Mouse (Mus musculus): ENCODE results near the gene Dzip1l. TPM values are rescaled to one million over a fixed set of nuclear protein-coding genes. Genes with fewer than 3 reads are reported as not detected.

The Dzip1l gene
- polyA plus RNA-seq, 2 experiments = 0.38 to 0.39 TPM

- Histone ChIP-seq H3K4me3 (ENCODE audit: insufficient read depth in 1 of 2, low read depth in 2 of 2, low read length in 2 of 2) (no peak overlapping the region), H3K4me2 (ENCODE audit: low read depth) (no peak overlapping the region), H3K4me1 (replicated peaks; ENCODE audit: control insufficient read depth in 2 of 2, insufficient read depth in 2 of 2, low read length in 1 of 2) (no peaks in the 10 kb centered on the region), H3K9me3 (ENCODE audit: control insufficient read depth, low read length) (no peaks in the 10 kb centered on the region), H3K36me3 (replicated peaks; ENCODE audit: control insufficient read depth, insufficient read depth, low read depth) (no peaks in the 10 kb centered on the region), H3K9ac (replicated peaks) (no peak overlapping the region), H3K27me3 (ENCODE audit: control insufficient read depth, insufficient read depth, low read length) (no peaks in the 10 kb centered on the region), H3K27ac (no peak overlapping the region)
- DNase-seq (ENCODE audit: low read depth in 3 of 3, low spot score in 3 of 3) (no peak), ATAC-seq (ENCODE audit: insufficient read depth) (no peak)
- WGBS (ENCODE audit: insufficient replicate concordance) = 43% methylated on average over 7 of the region's 7 CpGs
- TF ChIP-seq EP300 (IDR thresholded peaks at IDR 0.05; ENCODE audit: low read depth) (no peak), CTCF (IDR thresholded peaks at IDR 0.05; ENCODE audit: low read depth) (no peak)
Measured at GRCm38 (mm10) chr9:99694961-99695360, 65.7 kb downstream of the Dzip1l start.

GRCm38 (mm10) chr9:99699752-99700389 is 70.6 kb downstream of the Dzip1l start:
- H3K4me2 ChIP-seq (ENCODE audit: low read depth) = no peak overlapping the region
- WGBS (ENCODE audit: insufficient replicate concordance) = 41% methylated on average over 2 of the region's 2 CpGs
- no peaks in the 10 kb centered on the region for H3K4me1 ChIP-seq (replicated peaks; ENCODE audit: control insufficient read depth in 2 of 2, insufficient read depth in 2 of 2, low read length in 1 of 2)
- no peak overlapping the region for H3K4me3 ChIP-seq (ENCODE audit: insufficient read depth in 1 of 2, low read depth in 2 of 2, low read length in 2 of 2)
- no peak overlapping the region for H3K27ac ChIP-seq
- H3K36me3 ChIP-seq (replicated peaks; ENCODE audit: control insufficient read depth, insufficient read depth, low read depth) = no peaks in the 10 kb centered on the region
- TF ChIP-seq EP300 (IDR thresholded peaks at IDR 0.05; ENCODE audit: low read depth) (no peak), CTCF (IDR thresholded peaks at IDR 0.05; ENCODE audit: low read depth) (no peak)
- no peak overlapping the region for H3K9ac ChIP-seq (replicated peaks)
- no peaks in the 10 kb centered on the region for H3K27me3 ChIP-seq (ENCODE audit: control insufficient read depth, insufficient read depth, low read length)
- no peak for DNase-seq (ENCODE audit: low read depth in 3 of 3, low spot score in 3 of 3)
- ATAC-seq (ENCODE audit: insufficient read depth) = no peak
- H3K9me3 ChIP-seq (ENCODE audit: control insufficient read depth, low read length) = no peaks in the 10 kb centered on the region

GRCm38 (mm10) chr9:99701187-99701586 is 71.9 kb downstream of the Dzip1l start:
- DNase-seq (ENCODE audit: low read depth in 3 of 3, low spot score in 3 of 3) (no peak), ATAC-seq (ENCODE audit: insufficient read depth) (no peak)
- Histone ChIP-seq H3K4me3 (ENCODE audit: insufficient read depth in 1 of 2, low read depth in 2 of 2, low read length in 2 of 2) (no peak overlapping the region), H3K27me3 (ENCODE audit: control insufficient read depth, insufficient read depth, low read length) (no peaks in the 10 kb centered on the region), H3K27ac (no peak overlapping the region), H3K4me2 (ENCODE audit: low read depth) (no peak overlapping the region), H3K9ac (replicated peaks) (no peak overlapping the region), H3K4me1 (replicated peaks; ENCODE audit: control insufficient read depth in 2 of 2, insufficient read depth in 2 of 2, low read length in 1 of 2) (no peaks in the 10 kb centered on the region), H3K36me3 (replicated peaks; ENCODE audit: control insufficient read depth, insufficient read depth, low read depth) (no peaks in the 10 kb centered on the region), H3K9me3 (ENCODE audit: control insufficient read depth, low read length) (no peaks in the 10 kb centered on the region)
- TF ChIP-seq EP300 (IDR thresholded peaks at IDR 0.05; ENCODE audit: low read depth) (no peak), CTCF (IDR thresholded peaks at IDR 0.05; ENCODE audit: low read depth) (no peak)
- WGBS (ENCODE audit: insufficient replicate concordance) = 59% methylated on average over 2 of the region's 2 CpGs

- 46% methylated on average over 6 of the region's 6 CpGs for WGBS (ENCODE audit: insufficient replicate concordance)
- DNase-seq (ENCODE audit: low read depth in 3 of 3, low spot score in 3 of 3) = no peak
- no peak overlapping the region for H3K4me3 ChIP-seq (ENCODE audit: insufficient read depth in 1 of 2, low read depth in 2 of 2, low read length in 2 of 2)
- H3K36me3 ChIP-seq (replicated peaks; ENCODE audit: control insufficient read depth, insufficient read depth, low read depth) = no peaks in the 10 kb centered on the region
- no peaks in the 10 kb centered on the region for H3K27me3 ChIP-seq (ENCODE audit: control insufficient read depth, insufficient read depth, low read length)
- no peak overlapping the region for H3K9ac ChIP-seq (replicated peaks)
- TF ChIP-seq EP300 (IDR thresholded peaks at IDR 0.05; ENCODE audit: low read depth) (no peak), CTCF (IDR thresholded peaks at IDR 0.05; ENCODE audit: low read depth) (no peak)
- no peaks in the 10 kb centered on the region for H3K4me1 ChIP-seq (replicated peaks; ENCODE audit: control insufficient read depth in 2 of 2, insufficient read depth in 2 of 2, low read length in 1 of 2)
- no peak for ATAC-seq (ENCODE audit: insufficient read depth)
- H3K9me3 ChIP-seq (ENCODE audit: control insufficient read depth, low read length) = no peaks in the 10 kb centered on the region
- H3K27ac ChIP-seq = no peak overlapping the region
- no peak overlapping the region for H3K4me2 ChIP-seq (ENCODE audit: low read depth)
Measured at GRCm38 (mm10) chr9:99702215-99702614, 72.9 kb downstream of the Dzip1l start.

GRCm38 (mm10) chr9:99703711-99704110 is 74.4 kb downstream of the Dzip1l start:
- Histone ChIP-seq H3K4me1 (replicated peaks; ENCODE audit: control insufficient read depth in 2 of 2, insufficient read depth in 2 of 2, low read length in 1 of 2) (no peaks in the 10 kb centered on the region), H3K36me3 (replicated peaks; ENCODE audit: control insufficient read depth, insufficient read depth, low read depth) (no peaks in the 10 kb centered on the region), H3K4me2 (ENCODE audit: low read depth) (no peak overlapping the region), H3K9me3 (ENCODE audit: control insufficient read depth, low read length) (no peaks in the 10 kb centered on the region), H3K27ac (no peak overlapping the region), H3K9ac (replicated peaks) (no peak overlapping the region), H3K27me3 (ENCODE audit: control insufficient read depth, insufficient read depth, low read length) (no peaks in the 10 kb centered on the region), H3K4me3 (ENCODE audit: insufficient read depth in 1 of 2, low read depth in 2 of 2, low read length in 2 of 2) (no peak overlapping the region)
- TF ChIP-seq CTCF (IDR thresholded peaks at IDR 0.05; ENCODE audit: low read depth) (no peak), EP300 (IDR thresholded peaks at IDR 0.05; ENCODE audit: low read depth) (no peak)
- no peak for ATAC-seq (ENCODE audit: insufficient read depth)
- WGBS (ENCODE audit: insufficient replicate concordance) = 54% methylated on average over 6 of the region's 6 CpGs
- no peak for DNase-seq (ENCODE audit: low read depth in 3 of 3, low spot score in 3 of 3)

Measured in liver, embryonic 14.5 days (tissue).